Mouse (Mus musculus) neutrophil, adult 59 days (primary cell): ENCODE measurements around the gene Slc11a2. TPM values are rescaled to one million over a fixed set of nuclear protein-coding genes. Genes with fewer than 3 reads are reported as not detected.

ENCODE experiments used
- total RNA-seq, 2 experiments: library from RNA; stranded (reverse); gene quantifications; 1 replicate in 1 of 2; 2 replicates in 1 of 2; pipeline ENCODE4 v1.2.4; 2023

Slc11a2 gene
- total RNA-seq = 10 to 100 TPM in 1 of 2 experiments, 1 to 10 TPM in 1; 7.0 to 15.2 TPM

DNA sequence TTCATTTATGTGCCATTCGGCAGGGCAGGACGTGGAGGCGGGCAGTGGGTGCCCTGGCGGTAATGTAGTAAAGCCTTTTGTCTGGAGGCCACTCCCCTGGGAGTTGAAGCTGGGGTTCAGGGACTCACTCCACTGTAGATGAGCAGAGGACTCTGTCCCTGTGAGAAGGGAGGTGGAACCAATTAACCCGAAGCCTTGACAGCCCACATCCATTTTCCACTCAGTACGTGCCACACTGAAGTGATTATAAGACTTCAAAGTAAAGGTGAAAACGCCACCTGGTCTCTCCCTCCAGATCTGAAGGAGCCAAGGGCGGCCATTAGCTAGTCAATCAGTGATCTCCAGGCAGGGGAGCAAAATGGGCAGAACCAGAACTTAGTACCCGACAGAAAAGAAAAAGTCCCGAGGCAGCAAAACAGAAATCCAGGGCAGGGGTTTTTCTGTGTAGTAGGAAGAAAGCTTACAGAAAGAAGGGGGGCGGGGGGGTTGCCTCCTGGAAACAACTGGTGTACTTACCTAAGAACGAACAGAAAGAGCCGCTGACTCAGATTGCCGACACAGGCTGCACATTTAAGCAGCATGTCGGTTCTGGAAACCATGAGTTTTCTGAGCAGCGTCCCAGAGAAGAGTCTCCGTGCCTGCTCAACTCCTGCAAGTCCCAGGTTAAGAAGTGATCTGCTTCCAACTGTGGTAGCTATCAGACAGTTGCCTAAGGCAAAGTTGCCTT is at the start of gene Slc11a2:
Slc11a2 (minus strand) TSS at position 677 of the 727 bp plus-strand sequence.

GRCm38 (mm10) chr15:100468295-100469188 is 43.7 kb upstream of the Slc11a2 start, which contains the start of gene Letmd1:
Gene Letmd1, plus strand, starts transcription at chr15:100469023.

DNA sequence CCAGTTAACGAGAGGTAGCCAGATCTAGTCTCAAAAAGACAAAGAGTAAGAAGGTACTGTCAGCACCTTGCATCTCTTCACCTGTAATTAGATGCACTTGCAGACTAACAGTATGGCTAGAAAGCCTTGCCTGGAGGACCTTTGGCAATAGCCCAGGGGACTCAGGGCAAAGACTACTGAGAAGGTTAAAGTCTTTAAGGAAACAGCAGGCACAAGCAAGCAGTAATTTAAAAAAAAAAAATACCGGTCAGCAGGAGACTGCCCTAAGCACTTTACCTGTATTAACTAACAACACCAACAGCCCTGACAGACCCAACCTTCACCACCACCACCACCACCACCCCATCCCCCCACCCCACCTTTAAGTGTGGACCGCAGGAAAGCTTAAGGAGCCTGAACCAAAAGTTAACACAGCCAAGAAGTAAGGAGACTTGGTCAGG is 3.1 kb downstream of the Slc11a2 start, which contains the start of gene Gm5475:
Gm5475 (plus strand) TSS at position 390 of the 440 bp plus-strand sequence.

GRCm38 (mm10) chr15:100364242-100364641 is 60.6 kb downstream of the Slc11a2 start, which contains the start of gene Higd1c:
Gene Higd1c, plus strand, starts transcription at chr15:100364542.

DNA sequence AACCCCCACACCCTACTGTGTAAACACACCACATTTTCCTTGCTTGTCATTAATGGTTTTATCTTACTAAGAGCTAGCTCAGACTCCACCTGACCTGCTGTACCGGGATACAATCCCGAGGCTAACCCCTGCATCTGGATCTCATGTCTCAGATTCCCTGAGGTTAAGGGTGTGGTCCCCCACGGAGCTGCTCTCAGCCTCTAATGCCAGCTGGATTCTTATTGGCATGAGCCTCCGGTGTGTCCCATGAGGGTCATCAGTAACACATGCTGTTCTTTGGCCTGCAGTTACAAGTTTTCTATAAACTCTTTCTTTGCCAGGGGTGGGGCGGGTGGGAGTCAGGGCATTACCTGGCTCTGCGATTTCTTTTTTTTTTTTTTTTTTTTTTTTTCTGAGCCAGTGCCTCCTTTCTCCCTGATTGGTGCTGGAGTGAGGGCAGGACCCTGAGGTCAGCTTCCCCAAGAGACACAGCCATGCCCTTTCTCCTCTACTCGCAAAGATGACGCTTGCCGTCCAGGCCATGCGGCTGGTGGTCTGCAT is 72.1 kb downstream of the Slc11a2 start, which contains the start of the genes Methig1 and Mettl7a2:
Methig1 (plus strand) TSS at position 439 of the 540 bp plus-strand sequence.
Mettl7a2 (plus strand) TSS at position 490 of the 540 bp plus-strand sequence.

Other genes with a start within 250 kb of the Slc11a2 start
- gene Atf1, start 197.3 kb downstream of the Slc11a2 start, total RNA-seq = 100 to 1,000 TPM in 1 of 2 experiments, 10 to 100 TPM in 1; 91.5 to 104 TPM
- not detected for gene Tmprss12, start 144.2 kb downstream of the Slc11a2 start, total RNA-seq
- 10 to 100 TPM; 28.2 to 32.5 TPM for gene Mettl7a1, start 120.9 kb downstream of the Slc11a2 start, total RNA-seq
- under 1 TPM in 1 of 2 experiments, not detected in 1; 0.26 TPM for gene Mettl7a3, start 90.1 kb downstream of the Slc11a2 start, total RNA-seq
- not detected for gene Methig1, start 71.9 kb downstream of the Slc11a2 start, total RNA-seq
- under 1 TPM; 0.40 to 0.79 TPM for gene Mettl7a2, start 71.9 kb downstream of the Slc11a2 start, total RNA-seq
- gene Higd1c, start 60.5 kb downstream of the Slc11a2 start, total RNA-seq = not detected
- not detected for gene Gm5475, start 2.9 kb downstream of the Slc11a2 start, total RNA-seq
- gene Letmd1, start 44.0 kb upstream of the Slc11a2 start, total RNA-seq = 10 to 100 TPM; 12.0 to 13.5 TPM
- gene Csrnp2, start 70.4 kb upstream of the Slc11a2 start, total RNA-seq = 1 to 10 TPM in 1 of 2 experiments, under 1 TPM in 1; 0.51 to 1.2 TPM
- gene Tfcp2, start 126.9 kb upstream of the Slc11a2 start, total RNA-seq = 1 to 10 TPM; 2.3 to 2.8 TPM
- gene Pou6f1, start 174.9 kb upstream of the Slc11a2 start, total RNA-seq = 1 to 10 TPM; 1.0 to 1.3 TPM
- 100 to 1,000 TPM; 470 to 493 TPM for gene Dazap2, start 190.3 kb upstream of the Slc11a2 start, total RNA-seq
- 1 to 10 TPM; 1.9 to 4.2 TPM for gene Smagp, start 211.9 kb upstream of the Slc11a2 start, total RNA-seq
- gene Bin2, start 244.5 kb upstream of the Slc11a2 start, total RNA-seq = 100 to 1,000 TPM; 263 to 266 TPM